In the genomic region with DNA sequence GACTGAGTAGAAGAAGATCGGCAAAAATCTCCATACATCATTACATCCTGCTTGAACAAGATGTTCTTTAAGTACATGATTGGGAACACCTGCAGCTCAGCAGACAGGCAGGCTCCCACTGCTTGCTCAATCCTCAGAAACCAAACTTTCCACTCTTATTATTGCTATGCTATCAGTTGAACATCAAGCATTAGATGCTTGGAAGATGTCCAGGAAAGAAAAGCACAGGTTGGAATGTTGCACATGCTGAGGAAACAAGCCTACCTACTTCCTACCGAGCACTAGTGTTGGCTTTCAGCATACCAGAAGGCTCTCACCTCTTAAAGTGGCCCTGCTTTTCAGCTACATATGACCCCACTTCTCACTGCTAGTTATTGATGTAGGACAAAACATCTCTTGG, we compare ENCODE assay signal across 23 mouse cellular contexts.
DNase-seq lines count a peak whose midpoint lies in the region; ATAC-seq lines count a peak whose summit lies in the region.
"Had no signal": no experiment of that assay in that cellular context is flagged by ENCODE, and none has a peak within 500 bp of the region (broad histone marks: within the 10 kb centered on the region; RNA-seq: fewer than 3 reads in every experiment).

No protein-coding gene starts in this region.

- WGBS in midbrain, embryonic 11.5 days: 80% methylated on average over 2 of the region's 2 CpGs
- WGBS in midbrain, embryonic 14.5 days: 80% methylated on average over 2 of the region's 2 CpGs
- WGBS in lung, embryonic 15.5 days: 25% methylated on average over 2 of the region's 2 CpGs

- no peak overlapping the region for H3K4me3 ChIP-seq in midbrain, embryonic 11.5 days (ENCODE audit: low read depth, low read length)
- no peak overlapping the region for H3K4me3 ChIP-seq in midbrain, embryonic 14.5 days (replicated peaks; ENCODE audit: low read depth, low read length)
- H3K4me3 ChIP-seq in lung, embryonic 15.5 days: no peak overlapping the region
- H3K4me3 ChIP-seq: erythroblast, embryonic 14.5 days; forebrain, embryonic 15.5 days; left cerebral cortex, adult 2 months; liver, embryonic 13.5 days; midbrain, embryonic 15.5 days; myocyte; stomach, embryonic 15.5 days had no signal

- no peak overlapping the region for H3K4me2 ChIP-seq in midbrain, embryonic 11.5 days
- H3K4me2 ChIP-seq in midbrain, embryonic 14.5 days (ENCODE audit: low read length): no peak overlapping the region
- no peak overlapping the region for H3K4me2 ChIP-seq in lung, embryonic 15.5 days
- H3K4me2 ChIP-seq: forebrain, embryonic 15.5 days; liver, embryonic 13.5 days; midbrain, embryonic 15.5 days; stomach, embryonic 15.5 days had no signal

- no peaks in the 10 kb centered on the region for H3K9me3 ChIP-seq in midbrain, embryonic 11.5 days (ENCODE audit: control insufficient read depth, low read length)
- H3K9me3 ChIP-seq in midbrain, embryonic 14.5 days (ENCODE audit: control insufficient read depth, low read length): no peaks in the 10 kb centered on the region
- no peaks in the 10 kb centered on the region for H3K9me3 ChIP-seq in lung, embryonic 15.5 days
- H3K9me3 ChIP-seq: forebrain, embryonic 15.5 days; liver, embryonic 13.5 days; midbrain, embryonic 15.5 days; stomach, embryonic 15.5 days had no signal

- no peak overlapping the region for H3K9ac ChIP-seq in midbrain, embryonic 11.5 days (ENCODE audit: low read length)
- H3K9ac ChIP-seq in midbrain, embryonic 14.5 days (replicated peaks; ENCODE audit: low read length): no peak overlapping the region
- no peak overlapping the region for H3K9ac ChIP-seq in lung, embryonic 15.5 days
- H3K9ac ChIP-seq: forebrain, embryonic 15.5 days; liver, embryonic 13.5 days; midbrain, embryonic 15.5 days; stomach, embryonic 15.5 days had no signal

- DNase-seq in cerebellum, adult 9-11 months: peak; percentile 54
- DNase-seq in cerebellum, adult 8-10 months: no peak
- peak; percentile 12 for DNase-seq in midbrain, embryonic 11.5 days (ENCODE audit: low spot score, missing footprints)
- no peak for DNase-seq in midbrain, embryonic 14.5 days
- peak; percentile 16 to 24 for DNase-seq in lung, postnatal 4 days
- no peak for DNase-seq in adrenal gland, postnatal 4 days (ENCODE audit: low spot score in 2 of 2)
- DNase-seq: adrenal gland, postnatal 36 days; gastrocnemius, postnatal 25 days; kidney, postnatal 4 days; layer of hippocampus, adult 9-11 months; left cerebral cortex, postnatal 4 days; liver, embryonic 13.5 days; thymus, adult 2 months had no signal

- H3K36me3 ChIP-seq in midbrain, embryonic 11.5 days (ENCODE audit: control insufficient read depth, insufficient read depth, low read length): no peaks in the 10 kb centered on the region
- H3K36me3 ChIP-seq in midbrain, embryonic 14.5 days (ENCODE audit: control insufficient read depth, insufficient read depth, low read length): no peaks in the 10 kb centered on the region
- no peaks in the 10 kb centered on the region for H3K36me3 ChIP-seq in lung, embryonic 15.5 days
- H3K36me3 ChIP-seq: forebrain, embryonic 15.5 days; liver, embryonic 13.5 days; midbrain, embryonic 15.5 days; stomach, embryonic 15.5 days had no signal

- H3K27me3 ChIP-seq in midbrain, embryonic 11.5 days (ENCODE audit: control insufficient read depth, insufficient read depth, low read length): no peaks in the 10 kb centered on the region
- H3K27me3 ChIP-seq in midbrain, embryonic 14.5 days (ENCODE audit: control insufficient read depth, insufficient read depth, low read length): no peaks in the 10 kb centered on the region
- no peaks in the 10 kb centered on the region for H3K27me3 ChIP-seq in lung, embryonic 15.5 days
- H3K27me3 ChIP-seq: forebrain, embryonic 15.5 days; liver, embryonic 13.5 days; midbrain, embryonic 15.5 days; stomach, embryonic 15.5 days had no signal

- H3K4me1 ChIP-seq in midbrain, embryonic 11.5 days (ENCODE audit: control insufficient read depth, insufficient read depth, low read length): no peaks in the 10 kb centered on the region
- no peaks in the 10 kb centered on the region for H3K4me1 ChIP-seq in midbrain, embryonic 14.5 days (ENCODE audit: control insufficient read depth, insufficient read depth, low read length)
- H3K4me1 ChIP-seq in lung, embryonic 15.5 days: no peaks in the 10 kb centered on the region
- H3K4me1 ChIP-seq: forebrain, embryonic 15.5 days; liver, embryonic 13.5 days; midbrain, embryonic 15.5 days; stomach, embryonic 15.5 days had no signal

- H3K27ac ChIP-seq in midbrain, embryonic 11.5 days (ENCODE audit: low read depth, low read length): no peak overlapping the region
- H3K27ac ChIP-seq in midbrain, embryonic 14.5 days (replicated peaks; ENCODE audit: low read depth, low read length): no peak overlapping the region
- H3K27ac ChIP-seq in lung, embryonic 15.5 days: 0 out of 2 replicates have a peak overlapping the region, but pooled peaks have one; percentile 2
- H3K27ac ChIP-seq: forebrain, embryonic 15.5 days; left cerebral cortex, adult 2 months; liver, embryonic 13.5 days; midbrain, embryonic 15.5 days; stomach, embryonic 15.5 days had no signal

- ATAC-seq in midbrain, embryonic 11.5 days (ENCODE audit: low FRiP score): no peak
- no peak for ATAC-seq in midbrain, embryonic 14.5 days (ENCODE audit: low FRiP score, low TSS enrichment)
- ATAC-seq in lung, embryonic 15.5 days (ENCODE audit: borderline replicate concordance, extremely low read depth, low FRiP score, low TSS enrichment): peak; percentile 90
- no peak for ATAC-seq in megakaryocyte-erythroid progenitor cell, adult 5-6 weeks (replicated peaks; ENCODE audit: low FRiP score, low TSS enrichment, poor library complexity, severe bottlenecking)
- ATAC-seq: forebrain, embryonic 15.5 days; hindbrain, embryonic 16.5 days; intestine, embryonic 16.5 days; midbrain, embryonic 15.5 days had no signal

Comparison
In these comparisons a context has a peak if more than half of its experiments do, and no peak if none do; other contexts are left out.
1. DNase-seq: peak in cerebellum, adult 9-11 months (single experiment), midbrain, embryonic 11.5 days (single experiment) and lung, postnatal 4 days (2 of 2); none in cerebellum, adult 8-10 months (single experiment), midbrain, embryonic 14.5 days (single experiment) and adrenal gland, postnatal 4 days (0 of 2).